Mouse (Mus musculus) lung, adult 2 months (tissue): ENCODE data around the gene 3110009E18Rik.

Experiments used
- CTCF ChIP-seq: fragments of 200-500 bp; IDR thresholded peaks from 2 replicates; pipeline ENCODE4 v1.5.1; 2011; ENCODE audit warnings: mild to moderate bottlenecking, low read length, control low read depth; ENCODE audit not compliant: insufficient read depth
- POLR2A ChIP-seq: fragments of 200-500 bp; IDR thresholded peaks from 2 replicates; pipeline ENCODE4 v1.6.1; 2011; ENCODE audit warnings: low read depth, mild to moderate bottlenecking, control low read depth, low read length, borderline replicate concordance; ENCODE audit errors: extremely low read depth

DNA sequence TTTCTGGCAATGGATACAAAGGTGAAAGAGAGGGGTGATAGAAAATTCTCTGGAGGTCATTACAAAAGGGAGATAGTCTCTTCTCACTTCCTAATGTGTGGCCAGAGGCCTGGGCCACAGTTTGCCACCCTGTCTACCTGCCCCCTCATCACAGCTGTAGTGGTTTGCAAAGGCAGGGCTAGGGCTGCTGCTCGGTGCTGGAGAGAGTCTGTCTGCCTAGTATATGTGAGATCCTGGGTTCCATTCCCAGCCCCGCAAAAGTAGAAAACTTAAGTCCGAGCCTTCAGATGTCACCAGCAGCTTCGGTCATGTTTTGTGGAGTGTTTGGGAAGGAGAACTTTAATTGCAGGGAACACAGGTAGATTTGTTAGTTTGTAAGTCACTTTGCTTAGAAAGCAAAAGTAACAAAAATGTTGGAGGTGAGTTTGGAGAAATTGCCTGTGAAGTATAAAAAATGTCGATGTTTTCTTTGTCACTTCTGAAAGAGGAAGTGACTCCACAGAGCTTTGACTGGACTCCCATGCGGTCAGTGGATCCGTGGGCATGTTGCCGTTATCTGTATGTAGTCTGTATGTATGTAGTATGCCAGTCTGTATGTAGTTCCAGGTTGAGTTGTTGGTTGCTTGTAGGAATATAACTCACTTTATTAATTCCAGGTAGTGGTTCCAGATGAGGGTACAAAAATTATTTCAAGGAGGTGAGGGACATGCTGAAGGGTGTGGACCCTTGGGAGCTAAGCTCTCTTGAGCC is 1.8 kb downstream of the 3110009E18Rik start:
- TF ChIP-seq CTCF (no peak), POLR2A (no peak)
